Mouse (Mus musculus) CH12.LX (cell line): Measurements from ENCODE around the gene Ktn1. TPM values are rescaled to one million over a fixed set of nuclear protein-coding genes. Genes with fewer than 3 reads are reported as not detected.

Experiments used
- DNase-seq: peaks from one replicate; pipeline ENCODE4 v3.0.0-alpha.2; 2013; ENCODE audit errors: extremely low read depth
- H3K27ac ChIP-seq: 2 replicates; pipeline ENCODE4 v1.5.1; 2012; ENCODE audit warnings: low read depth, mild to moderate bottlenecking, control low read depth, moderate library complexity; ENCODE audit not compliant: insufficient read depth
- H3K27me3 ChIP-seq: replicated peaks from 2 replicates; pipeline ENCODE3; 2012; ENCODE audit warnings: inconsistent platforms
- H3K36me3 ChIP-seq, 2 experiments: replicated peaks in 1 of 2; 2 replicates each; pipeline versions ENCODE3 to v1.6.1; 2012; ENCODE audit warnings: inconsistent platforms in 1 of 2, low read length in 1 of 2, mild to moderate bottlenecking in 1 of 2, mixed read lengths in 1 of 2, moderate library complexity in 1 of 2; ENCODE audit not compliant: control insufficient read depth in 1 of 2, insufficient read depth in 1 of 2
- H3K4me1 ChIP-seq, 2 experiments: 2 replicates each; pipeline ENCODE4 v1.6.1; 2012; ENCODE audit warnings: inconsistent platforms in 1 of 2, moderate library complexity in 1 of 2; ENCODE audit not compliant: insufficient read depth in 2 of 2, control insufficient read depth in 1 of 2
- H3K4me2 ChIP-seq: 2 replicates; pipeline ENCODE4 v1.6.1; 2012; ENCODE audit warnings: low read depth, mild to moderate bottlenecking, control low read depth; ENCODE audit not compliant: poor library complexity, insufficient read depth, severe bottlenecking
- H3K4me3 ChIP-seq, 3 experiments: fragments of 150-350 bp in 1 of 3; sonication (generic) in 1 of 3; replicated peaks in 1 of 3; 2 replicates each; pipeline versions ENCODE3 to v1.5.1; 2011 to 2012; ENCODE audit warnings: low read depth in 2 of 3, low read length in 2 of 3, mild to moderate bottlenecking in 2 of 3, moderate library complexity in 2 of 3, control low read depth in 1 of 3, improper control_type of control experiment in 1 of 3, inconsistent platforms in 1 of 3, mixed read lengths in 1 of 3; ENCODE audit not compliant: poor library complexity in 1 of 3
- H3K79me2 ChIP-seq: replicated peaks from 2 replicates; pipeline ENCODE4 v1.6.1; 2012; ENCODE audit warnings: mild to moderate bottlenecking, moderate library complexity; ENCODE audit not compliant: control insufficient read depth, poor library complexity, insufficient read depth, severe bottlenecking; ENCODE audit errors: extremely low read depth
- H3K9ac ChIP-seq: 2 replicates; pipeline ENCODE4 v1.6.1; 2012; ENCODE audit warnings: low read depth, mild to moderate bottlenecking, control low read depth, moderate library complexity; ENCODE audit not compliant: insufficient read depth
- H3K9me3 ChIP-seq: replicated peaks from 2 replicates; pipeline ENCODE3; 2012; ENCODE audit warnings: low read length, inconsistent platforms, mixed read lengths
- BHLHE40 ChIP-seq: IDR thresholded peaks from 2 replicates; pipeline ENCODE4 v1.6.1; 2011; ENCODE audit warnings: mild to moderate bottlenecking, low read depth, low read length, improper control_type of control experiment
- CHD2 ChIP-seq: IDR thresholded peaks from 2 replicates; pipeline ENCODE4 v1.6.1; 2011; ENCODE audit warnings: low read length, improper control_type of control experiment
- E2F4 ChIP-seq: IDR thresholded peaks from 2 replicates; pipeline ENCODE4 v1.6.1; 2011; ENCODE audit warnings: low read depth, low read length, improper control_type of control experiment; ENCODE audit not compliant: insufficient replicate concordance
- ELF1 ChIP-seq: IDR thresholded peaks from 2 replicates; pipeline ENCODE4 v1.6.1; 2014; ENCODE audit warnings: low read depth, mild to moderate bottlenecking, inconsistent platforms, low read length, improper control_type of control experiment
- EP300 ChIP-seq: IDR thresholded peaks from 2 replicates; pipeline ENCODE4 v1.6.1; 2011; ENCODE audit warnings: low read length, improper control_type of control experiment
- ETS1 ChIP-seq: conservative IDR thresholded peaks from 2 replicates; pipeline ENCODE4 v1.6.1; 2012; ENCODE audit warnings: low read depth, mild to moderate bottlenecking, inconsistent platforms, low read length, improper control_type of control experiment, moderate library complexity
- IRF4 ChIP-seq: IDR thresholded peaks from 2 replicates; pipeline ENCODE4 v1.6.1; 2014; ENCODE audit warnings: low read depth, mild to moderate bottlenecking, inconsistent platforms, low read length, improper control_type of control experiment
- JUND ChIP-seq: conservative IDR thresholded peaks from 2 replicates; pipeline ENCODE4 v1.6.1; 2011; ENCODE audit warnings: low read depth, low read length, improper control_type of control experiment
- MAFK ChIP-seq: IDR thresholded peaks from 2 replicates; pipeline ENCODE4 v1.6.1; 2011; ENCODE audit warnings: low read length, improper control_type of control experiment; ENCODE audit not compliant: insufficient replicate concordance
- MAX ChIP-seq: IDR thresholded peaks from 2 replicates; pipeline ENCODE4 v1.6.1; 2011; ENCODE audit warnings: low read length, improper control_type of control experiment
- MAZ ChIP-seq: IDR thresholded peaks from 2 replicates; pipeline ENCODE4 v1.6.1; 2012; ENCODE audit warnings: low read depth, mild to moderate bottlenecking, inconsistent platforms, low read length, improper control_type of control experiment, moderate library complexity
- MEF2A ChIP-seq: IDR thresholded peaks from 2 replicates; pipeline ENCODE4 v1.6.1; 2014; ENCODE audit warnings: low read depth, mild to moderate bottlenecking, inconsistent platforms, low read length, improper control_type of control experiment, borderline replicate concordance
- MYC ChIP-seq: IDR thresholded peaks from 2 replicates; pipeline ENCODE4 v1.6.1; 2011; ENCODE audit warnings: low read depth, mild to moderate bottlenecking, improper control_type of control experiment, low read length
- PAX5 ChIP-seq: IDR thresholded peaks from 2 replicates; pipeline ENCODE4 v1.6.1; 2012; ENCODE audit warnings: low read length, inconsistent platforms, mixed read lengths
- RCOR1 ChIP-seq: conservative IDR thresholded peaks from 2 replicates; pipeline ENCODE4 v1.6.1; 2012; ENCODE audit warnings: low read depth, mild to moderate bottlenecking, inconsistent platforms, low read length, improper control_type of control experiment
- UBTF ChIP-seq: IDR thresholded peaks from 2 replicates; pipeline ENCODE4 v1.6.1; 2012; ENCODE audit warnings: low read depth, mild to moderate bottlenecking, inconsistent platforms, low read length, improper control_type of control experiment, moderate library complexity
- ZMIZ1 ChIP-seq: IDR thresholded peaks from 2 replicates; pipeline ENCODE4 v1.6.1; 2012; ENCODE audit warnings: low read depth, mild to moderate bottlenecking, inconsistent platforms, low read length, improper control_type of control experiment
- ZNF384 ChIP-seq: IDR thresholded peaks from 2 replicates; pipeline ENCODE4 v1.6.1; 2012; ENCODE audit warnings: low read depth, low read length, improper control_type of control experiment, inconsistent platforms
- dilution Hi-C: fragments of 300-500 bp; cut with MboI; formaldehyde crosslinking; loops from 2 replicates; pipeline ENCODE4 v1.14.3; 2020; ENCODE audit warnings: low sequenced_read_pairs; ENCODE audit not compliant: extremely low pct_unique_long_range_greater_than_20kb, extremely low pct_ligation_motif_present
- in situ Hi-C: fragments of 300-500 bp; cut with MboI; formaldehyde crosslinking; loops from 3 replicates; pipeline ENCODE4 v1.14.3; 2019; ENCODE audit warnings: low sequenced_read_pairs, low pct_ligation_motif_present, low pct_unique_long_range_greater_than_20kb, mixed read lengths
- polyA plus RNA-seq: library from polyadenylated mRNA; unstranded; fragments of >175 nt; gene quantifications from 2 replicates; pipeline ENCODE4 v1.2.1, GENCODE M21; 2012; ENCODE audit warnings: low read depth; ENCODE audit not compliant: insufficient read length
- total RNA-seq, 2 experiments: library from RNA; depleted of rRNA; stranded (reverse); fragments of 300-350 nt in 1 of 2; fragments of >200 nt in 1 of 2; gene quantifications; 2 replicates each; pipeline ENCODE4 v1.2.3; 2012 to 2014

The Ktn1 gene
- total and polyA plus RNA-seq, 3 experiments, result 23.2 to 56.5 (median 25.6) TPM

DNA sequence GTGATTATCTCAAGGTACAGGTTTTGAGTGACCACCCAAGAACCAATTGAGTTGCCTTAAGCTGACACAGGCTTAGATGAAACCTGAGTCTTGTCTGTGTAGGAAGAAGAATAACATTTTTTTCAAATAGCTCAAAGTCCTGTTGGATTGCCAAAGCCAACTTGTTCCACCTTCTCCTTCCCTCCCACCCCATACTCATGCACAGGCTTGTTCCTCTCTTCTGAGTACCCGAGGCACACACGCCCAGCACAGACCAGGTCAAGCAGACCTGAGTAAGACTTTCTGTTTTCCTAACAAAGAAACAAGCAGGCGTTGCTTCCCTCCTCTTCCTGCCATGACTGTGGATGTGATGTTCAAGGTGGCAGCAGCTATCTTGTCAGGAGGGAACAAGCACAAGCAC is 23.4 kb upstream of the Ktn1 start:
- H3K4me3 ChIP-seq, result no peak overlapping the region
- no peak overlapping the region for H3K9ac ChIP-seq
- no peaks in the 10 kb centered on the region for H3K36me3 ChIP-seq
- H3K79me2 ChIP-seq, result no peaks in the 10 kb centered on the region
- H3K9me3 ChIP-seq, result no peaks in the 10 kb centered on the region
- no peaks in the 10 kb centered on the region for H3K27me3 ChIP-seq
- in situ Hi-C loops (no loop called here), dilution Hi-C loops (no loop called here)
- no peak overlapping the region for H3K4me2 ChIP-seq
- DNase-seq, result no peak
- TF ChIP-seq MAZ, result no peak
- TF ChIP-seq IRF4, result no peak
- TF ChIP-seq MYC, result no peak
- no peak for TF ChIP-seq MAX
- TF ChIP-seq UBTF, result no peak
- TF ChIP-seq CHD2, result no peak
- no peak for TF ChIP-seq MAFK
- no peak for TF ChIP-seq MEF2A
- H3K27ac ChIP-seq, result no peak overlapping the region
- H3K4me1 ChIP-seq, result peaks cover 4 to 33% of the 10 kb centered on the region in 2 experiments; a peak in 3 of 4 replicates

DNA sequence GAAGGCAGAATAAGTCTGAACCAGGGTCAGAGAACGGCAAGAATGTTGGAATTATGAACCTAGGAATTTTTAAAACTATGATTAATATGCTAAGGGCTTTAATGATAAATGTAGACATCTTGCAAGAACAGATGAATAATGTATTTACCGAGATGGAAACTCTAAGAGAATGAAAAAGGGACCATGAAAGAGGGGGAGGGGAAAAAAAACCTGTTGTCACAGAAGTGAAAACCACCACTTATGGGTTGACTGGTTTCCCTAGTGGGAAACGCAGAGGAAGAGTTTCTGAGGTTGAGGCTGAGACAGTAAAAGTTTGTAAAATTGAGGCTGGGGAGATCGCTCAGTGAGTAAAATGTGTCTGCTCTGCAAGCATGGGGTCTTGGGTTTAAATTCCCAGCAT is 22.1 kb upstream of the Ktn1 start:
- Histone ChIP-seq H3K9ac (no peak overlapping the region), H3K79me2 (no peaks in the 10 kb centered on the region), H3K27ac (no peak overlapping the region)
- TF ChIP-seq ZMIZ1, result no peak
- no peak for TF ChIP-seq PAX5
- peak; percentile 72 for TF ChIP-seq CHD2
- 0 out of 2 replicates have a peak, but pooled peaks have one; percentile 9 for TF ChIP-seq ELF1
- peak; percentile 45; the same call in 1 of the 2 replicates for TF ChIP-seq MAFK
- TF ChIP-seq RCOR1, result 0 out of 2 replicates have a peak, but pooled peaks have one; percentile 38
- TF ChIP-seq EP300, result peak; percentile 80
- no peak for TF ChIP-seq JUND
- TF ChIP-seq MAX, result no peak
- no peak for TF ChIP-seq MYC
- no peak for TF ChIP-seq E2F4
- TF ChIP-seq ZNF384, result 0 out of 2 replicates have a peak, but pooled peaks have one; percentile 34
- peak; percentile 63 for TF ChIP-seq IRF4
- TF ChIP-seq BHLHE40, result peak; percentile 41; the same call in 1 of the 2 replicates
- TF ChIP-seq ETS1, result peak; percentile 35; the same call in 1 of the 2 replicates
- TF ChIP-seq, all 38 proteins: peak for 9
- in situ Hi-C loops (no loop called here), dilution Hi-C loops (no loop called here)
- peak overlapping the region; percentile 55 for H3K4me2 ChIP-seq
- DNase-seq, result peak; percentile 36
- no peak overlapping the region for H3K4me3 ChIP-seq
- no peaks in the 10 kb centered on the region for H3K36me3 ChIP-seq
- no peaks in the 10 kb centered on the region for H3K9me3 ChIP-seq
- no peaks in the 10 kb centered on the region for H3K27me3 ChIP-seq
- H3K4me1 ChIP-seq, result peaks cover 4 to 32% of the 10 kb centered on the region in 2 experiments; a peak in 3 of 4 replicates
